Mouse (Mus musculus): ENCODE data around the gene Pitx3.

DNA sequence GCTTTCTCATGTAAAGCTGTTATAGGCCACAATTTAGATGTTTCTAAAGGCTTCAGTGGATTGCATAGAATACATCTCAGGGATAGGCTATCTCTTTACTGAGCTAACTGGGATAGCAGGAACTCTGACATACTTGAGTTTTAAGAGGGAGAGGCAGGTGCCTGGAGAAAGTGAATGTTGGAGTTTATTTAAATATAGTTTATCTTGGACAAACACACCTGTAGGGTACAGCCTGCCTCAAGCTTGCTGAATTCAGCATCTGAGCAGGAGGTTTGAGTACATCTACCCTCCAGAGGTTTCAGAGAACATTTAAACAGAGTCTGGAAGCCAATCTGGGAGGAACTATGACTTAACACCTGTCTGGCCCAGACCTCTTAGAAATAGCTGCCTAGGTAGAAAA, 27.0 kb upstream of the Pitx3 start:
- TF ChIP-seq POLR2A (IDR thresholded peaks at IDR 0.05; ENCODE audit: control insufficient read depth, low read depth, low read length) = no peak
- TF ChIP-seq CTCF (IDR thresholded peaks at IDR 0.05; ENCODE audit: control insufficient read depth, insufficient read depth, insufficient replicate concordance, low read depth, low read length) = no peak

All from testis, adult 2 months (tissue).